Mouse (Mus musculus) erythroblast, embryonic 14.5 days (primary cell): ENCODE data around the gene Lst1.

Experiments
- GATA1 ChIP-seq: IDR thresholded peaks from 2 replicates; pipeline ENCODE4 v1.6.1; 2012; ENCODE audit warnings: low read length, inconsistent platforms, mixed read lengths
- TAL1 ChIP-seq: IDR thresholded peaks from 3 replicates; pipeline ENCODE4 v1.6.1; 2012; ENCODE audit warnings: low read length, inconsistent platforms, mixed read lengths

- TF ChIP-seq GATA1 (no peak), TAL1 (no peak)
Observed at GRCm38 (mm10) chr17:35226561-35227046, 38.4 kb upstream of the Lst1 start.
